Mouse (Mus musculus) mesoderm, embryonic 11.5 days (tissue): ENCODE data around the gene Gatb.

Experiments
- DNase-seq: peaks from one replicate; pipeline ENCODE4 v3.0.0-alpha.2; 2012; ENCODE audit warnings: low read depth, low spot score

The Gatb gene

GRCm38 (mm10) chr3:85703141-85703882, 129.4 kb downstream of the Gatb start:
- peak; percentile 7 for DNase-seq
